Mouse (Mus musculus): Measurements from ENCODE around the gene Gpr84. TPM values are rescaled to one million over a fixed set of nuclear protein-coding genes. Genes with fewer than 3 reads are reported as not detected.

Gene Gpr84
- 0.28 and 0.29 TPM in 2 replicates for polyA plus RNA-seq (2015; fragmentation: Nextera tagmentation; extraction: Ambion mirVana)

DNA sequence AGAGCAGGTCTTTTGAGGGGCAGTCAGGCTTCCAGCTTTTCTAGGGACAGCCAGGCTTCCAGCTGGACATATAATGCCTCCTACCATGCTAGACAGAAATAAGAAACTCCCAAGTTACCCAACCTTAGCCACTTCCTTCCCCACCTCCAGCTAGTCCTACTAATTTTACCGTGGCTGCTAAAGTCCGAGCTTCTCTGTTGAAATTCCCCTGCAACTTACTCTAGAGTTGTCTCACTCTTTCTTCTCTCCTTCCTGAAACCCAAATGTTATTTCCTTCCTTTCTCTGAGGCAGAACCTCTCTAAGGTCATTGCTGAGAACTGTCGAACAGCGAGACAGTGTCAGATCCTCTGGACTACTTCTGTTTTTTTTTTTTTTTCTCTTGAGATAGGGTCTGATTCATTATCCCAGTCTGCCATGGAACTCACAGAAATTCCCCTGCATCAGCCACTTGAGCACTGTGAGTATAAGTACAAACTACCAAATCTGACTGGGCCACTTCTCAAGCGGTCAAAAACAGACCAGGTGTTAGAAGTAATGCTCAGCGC, at the start of gene Gpr84:
TSS of gene Gpr84 (minus strand) at position 248 of the 546 bp plus-strand sequence.
- Histone ChIP-seq H3K27ac (no peak within 1 kb of the TSS), H3K4me1 (replicated peaks) (peaks cover 61% of the 10 kb centered on the region)

DNA sequence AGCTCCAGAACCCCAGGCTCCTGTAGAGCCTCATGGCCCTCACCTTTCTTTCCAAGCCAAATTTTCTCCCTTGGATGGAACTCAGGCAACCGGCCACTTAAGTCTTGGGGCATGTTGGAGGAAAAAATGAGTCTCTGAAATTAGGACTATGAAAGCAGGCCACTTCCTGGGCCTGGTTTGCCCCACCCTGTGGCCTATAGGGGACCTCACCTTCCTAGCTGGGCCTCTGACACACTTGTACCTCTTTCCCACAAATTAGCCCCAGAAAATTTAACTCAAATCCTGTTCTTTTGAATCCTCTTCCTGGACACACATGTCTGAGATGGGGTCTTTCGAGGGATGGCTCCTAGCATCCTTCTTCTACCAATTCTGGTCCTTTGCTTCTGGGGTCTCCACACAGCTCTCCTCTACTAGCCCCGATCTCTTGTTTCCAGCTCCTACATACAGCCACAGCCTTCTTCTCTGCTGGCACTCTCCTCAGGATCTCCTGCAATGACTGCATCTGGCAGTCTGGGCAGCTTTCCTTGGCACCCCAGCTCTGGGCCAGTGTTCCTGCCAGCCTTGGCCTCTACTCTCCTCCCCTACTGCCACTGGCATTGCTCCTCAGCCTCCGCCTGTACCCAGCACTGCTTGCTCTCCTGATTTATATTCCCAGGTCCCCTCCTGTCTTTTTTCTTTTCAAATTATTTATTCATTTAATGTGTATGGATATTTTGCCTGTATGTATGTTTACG, 49.6 kb upstream of the Gpr84 start:
- Histone ChIP-seq H3K27me3 (no peaks in the 10 kb centered on the region), H3K9ac (0 out of 2 replicates have a peak overlapping the region, but pooled peaks have one; percentile 11), H3K4me1 (replicated peaks) (peaks cover 68% of the 10 kb centered on the region), H3K36me3 (peaks cover 35% of the 10 kb centered on the region), H3K9me3 (replicated peaks) (no peaks in the 10 kb centered on the region), H3K4me2 (no peak overlapping the region), H3K4me3 (replicated peaks) (no peak overlapping the region), H3K27ac (no peak overlapping the region)
- no peak for DNase-seq
- ATAC-seq (ENCODE audit: low read depth), result no peak
- 78% methylated on average over 5 of the region's 5 CpGs for WGBS (ENCODE audit: insufficient replicate concordance)

More for the DNA sequence above, at the start of gene Gpr84:
- ATAC-seq (ENCODE audit: low read depth) (no peak), DNase-seq (no peak)
- WGBS (ENCODE audit: insufficient replicate concordance), result 16% methylated on average over 6 of the region's 6 CpGs
- H3K9ac ChIP-seq, result no peak within 1 kb of the TSS
- peak within 1 kb of the TSS; percentile 45; the same call in 1 of the 2 replicates for H3K4me2 ChIP-seq
- no peaks in the 10 kb centered on the region for H3K9me3 ChIP-seq (replicated peaks)
- H3K36me3 ChIP-seq, result peaks cover 7% of the 10 kb centered on the region; the same call in 1 of the 2 replicates
- H3K27me3 ChIP-seq, result peaks cover 32% of the 10 kb centered on the region
- H3K4me3 ChIP-seq (replicated peaks), result no peak within 1 kb of the TSS

DNA sequence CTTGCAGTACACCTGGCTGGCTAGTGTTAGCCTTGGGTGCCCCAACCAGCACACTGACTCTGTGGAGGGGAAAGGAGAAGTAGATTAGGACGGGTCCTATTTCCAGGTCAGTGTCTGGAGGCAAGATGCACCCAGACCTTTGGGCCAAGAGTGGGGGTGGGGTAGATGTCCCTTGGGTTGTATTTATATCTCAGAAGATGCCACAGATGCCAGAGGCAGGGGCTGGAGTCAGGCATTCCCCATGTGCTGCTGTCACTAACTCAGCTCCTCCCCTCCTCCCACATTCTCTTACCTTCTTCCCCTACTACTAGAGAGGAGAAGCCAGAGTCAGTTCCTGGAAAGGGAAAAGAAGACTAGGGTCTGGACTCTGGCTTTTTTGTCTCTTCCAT, 48.7 kb upstream of the Gpr84 start:
- DNase-seq, result no peak
- Histone ChIP-seq H3K36me3 (peaks cover 44% of the 10 kb centered on the region), H3K27me3 (no peaks in the 10 kb centered on the region), H3K9me3 (replicated peaks) (no peaks in the 10 kb centered on the region), H3K4me2 (no peak overlapping the region), H3K4me3 (replicated peaks) (no peak overlapping the region), H3K27ac (no peak overlapping the region; the same call in 1 of the 2 replicates), H3K4me1 (replicated peaks) (peaks cover 62% of the 10 kb centered on the region), H3K9ac (no peak overlapping the region)
- ATAC-seq (ENCODE audit: low read depth), result no peak
- 27% methylated on average over 1 of the region's 1 CpGs for WGBS (ENCODE audit: insufficient replicate concordance)

DNA sequence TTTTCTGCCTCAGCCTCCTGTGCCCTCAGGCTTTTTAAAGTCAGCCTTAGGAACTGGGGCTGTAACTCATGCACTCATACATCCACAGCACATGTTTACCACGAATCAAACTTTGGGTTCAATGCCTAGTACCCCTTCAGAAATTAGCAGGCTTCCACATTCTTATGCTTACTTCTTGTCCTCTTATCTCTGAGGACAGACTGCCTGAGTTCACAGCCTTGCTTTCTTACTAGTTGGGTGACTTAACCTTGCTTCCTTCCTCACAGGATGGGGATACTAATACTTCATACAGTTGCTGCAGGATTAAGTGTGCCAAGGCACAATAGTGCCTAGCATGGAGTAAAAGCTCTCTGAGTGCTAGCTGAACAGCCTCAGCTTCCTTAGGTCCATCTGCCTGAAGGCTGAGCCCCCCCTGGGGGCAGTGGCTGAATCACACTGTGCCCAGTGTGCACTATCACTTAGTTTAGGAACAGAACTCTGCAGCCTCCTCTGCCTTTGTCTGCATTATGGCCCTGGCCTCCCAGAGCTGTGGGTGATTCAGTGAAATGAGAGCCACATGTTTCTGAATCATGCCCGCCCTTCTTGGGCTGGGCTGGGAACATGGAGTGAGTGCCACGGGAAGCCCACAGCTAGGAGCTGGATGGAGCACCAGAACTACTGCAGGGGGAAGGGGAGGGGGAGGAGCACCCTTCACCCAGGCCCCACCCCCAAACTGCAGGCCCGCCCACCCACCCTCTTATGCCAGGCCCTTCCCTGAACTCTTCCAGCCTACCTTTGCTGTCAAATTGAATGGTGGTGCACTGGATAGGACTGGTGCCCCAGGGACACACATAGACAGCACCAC, 48.1 kb upstream of the Gpr84 start:
- H3K36me3 ChIP-seq, result peaks cover 50% of the 10 kb centered on the region
- no peaks in the 10 kb centered on the region for H3K27me3 ChIP-seq
- H3K4me2 ChIP-seq, result no peak overlapping the region
- no peaks in the 10 kb centered on the region for H3K9me3 ChIP-seq (replicated peaks)
- 24% methylated on average over 4 of the region's 4 CpGs for WGBS (ENCODE audit: insufficient replicate concordance)
- no peak overlapping the region for H3K4me3 ChIP-seq (replicated peaks)
- no peak overlapping the region for H3K9ac ChIP-seq
- H3K4me1 ChIP-seq (replicated peaks), result peaks cover 56% of the 10 kb centered on the region
- ATAC-seq (ENCODE audit: low read depth) (0 out of 2 replicates have a peak, but pooled peaks have one; percentile 6), DNase-seq (no peak)
- peak overlapping the region; percentile 41; the same call in 1 of the 2 replicates for H3K27ac ChIP-seq

DNA sequence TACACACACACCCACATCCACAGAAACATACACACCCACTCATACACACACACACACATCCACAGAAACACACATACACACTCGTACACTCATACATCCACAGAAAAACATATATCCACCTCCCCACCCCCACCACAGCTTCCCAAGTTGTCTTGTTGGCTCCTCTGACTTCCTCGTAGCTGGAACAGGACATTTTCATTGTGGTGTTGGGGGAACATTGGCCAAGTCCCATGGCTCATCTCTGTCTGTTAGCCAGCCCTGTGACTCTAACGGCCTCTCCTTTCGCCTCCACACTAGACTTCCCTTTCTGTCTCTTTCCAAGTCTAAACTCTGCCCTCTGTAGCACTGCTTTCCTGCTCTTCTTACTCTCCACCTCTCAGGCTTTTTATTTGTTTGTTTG, 47.4 kb upstream of the Gpr84 start:
- peak overlapping the region; percentile 41; the same call in 1 of the 2 replicates for H3K27ac ChIP-seq
- DNase-seq (no peak), ATAC-seq (ENCODE audit: low read depth) (no peak)
- no peak overlapping the region for H3K9ac ChIP-seq
- no peak overlapping the region for H3K4me2 ChIP-seq
- H3K36me3 ChIP-seq, result peaks cover 54% of the 10 kb centered on the region
- H3K27me3 ChIP-seq, result no peaks in the 10 kb centered on the region
- H3K4me1 ChIP-seq (replicated peaks), result peaks cover 49% of the 10 kb centered on the region
- H3K4me3 ChIP-seq (replicated peaks), result no peak overlapping the region
- WGBS (ENCODE audit: insufficient replicate concordance), result 61% methylated on average over 4 of the region's 4 CpGs
- no peaks in the 10 kb centered on the region for H3K9me3 ChIP-seq (replicated peaks)

DNA sequence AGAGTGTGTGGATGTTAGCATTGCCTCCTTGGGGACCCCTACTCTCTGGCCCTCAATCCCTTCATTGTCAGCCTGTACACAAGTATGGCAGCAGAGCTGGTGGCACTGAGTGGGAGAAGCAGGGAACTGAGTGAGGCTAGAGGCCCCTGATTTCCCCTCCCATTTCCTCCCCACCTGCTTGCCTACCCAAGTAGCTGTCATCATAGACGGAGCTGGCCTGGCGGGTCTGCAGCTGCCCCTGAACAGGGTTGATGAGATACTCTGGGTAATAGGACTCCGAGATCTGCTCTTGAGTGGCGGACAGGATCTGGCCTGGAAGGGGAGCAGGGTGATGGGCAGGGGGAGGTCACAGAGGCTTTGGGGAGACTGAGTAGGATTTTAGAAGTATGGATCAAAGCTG, 45.7 kb upstream of the Gpr84 start:
- 73% methylated on average over 4 of the region's 4 CpGs for WGBS (ENCODE audit: insufficient replicate concordance)
- peaks cover 34% of the 10 kb centered on the region for H3K4me1 ChIP-seq (replicated peaks)
- DNase-seq, result no peak
- H3K4me3 ChIP-seq (replicated peaks), result no peak overlapping the region
- H3K27ac ChIP-seq, result no peak overlapping the region
- no peak for ATAC-seq (ENCODE audit: low read depth)
- no peak overlapping the region for H3K4me2 ChIP-seq
- no peaks in the 10 kb centered on the region for H3K9me3 ChIP-seq (replicated peaks)
- peaks cover 68% of the 10 kb centered on the region for H3K36me3 ChIP-seq
- H3K9ac ChIP-seq, result no peak overlapping the region; the same call in 1 of the 2 replicates
- H3K27me3 ChIP-seq, result no peaks in the 10 kb centered on the region

DNA sequence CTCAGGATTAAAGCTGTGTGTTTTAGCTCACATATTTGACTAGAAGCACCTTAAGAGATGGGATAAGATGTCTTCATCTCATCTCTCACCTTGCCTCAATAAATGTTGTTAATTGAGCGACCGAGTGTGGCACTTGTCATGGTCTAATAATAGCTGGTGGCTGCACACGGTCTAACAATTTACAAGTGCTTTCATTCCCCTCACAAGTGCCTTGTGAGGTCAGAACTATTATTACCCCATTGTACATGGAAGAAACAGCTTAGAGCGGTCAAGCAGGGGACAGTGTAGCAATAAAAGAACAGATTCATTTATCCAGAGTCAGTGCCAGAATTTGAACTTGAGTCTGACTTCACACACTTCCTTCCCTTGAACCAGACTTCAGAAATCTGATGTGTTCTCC, 45.0 kb upstream of the Gpr84 start:
- H3K4me1 ChIP-seq (replicated peaks), result peaks cover 31% of the 10 kb centered on the region
- no peaks in the 10 kb centered on the region for H3K9me3 ChIP-seq (replicated peaks)
- H3K4me2 ChIP-seq, result no peak overlapping the region
- ATAC-seq (ENCODE audit: low read depth) (no peak), DNase-seq (no peak)
- 71% methylated on average over 4 of the region's 4 CpGs for WGBS (ENCODE audit: insufficient replicate concordance)
- H3K36me3 ChIP-seq, result peaks cover 75% of the 10 kb centered on the region
- H3K27me3 ChIP-seq, result no peaks in the 10 kb centered on the region
- no peak overlapping the region for H3K4me3 ChIP-seq (replicated peaks)
- H3K27ac ChIP-seq, result no peak overlapping the region
- H3K9ac ChIP-seq, result no peak overlapping the region

DNA sequence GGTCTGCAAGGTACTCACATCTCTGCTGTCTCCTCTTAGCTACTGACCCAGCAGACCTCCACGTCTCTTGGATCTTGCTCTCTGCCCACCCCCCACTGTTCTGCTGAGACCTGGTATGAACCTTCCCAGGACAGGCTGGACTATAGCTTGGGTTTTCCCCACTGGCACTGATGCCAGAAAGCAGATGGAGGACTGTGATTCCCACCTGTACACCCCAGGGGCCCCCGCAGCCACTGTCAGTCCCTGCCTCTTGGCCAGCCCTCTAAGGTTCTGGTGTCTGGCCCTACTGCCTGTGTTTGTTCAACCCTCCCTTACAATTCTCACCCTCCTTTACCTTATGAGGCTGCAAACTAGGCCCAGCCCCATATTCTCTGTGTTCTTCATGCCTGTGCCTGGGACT, 44.3 kb upstream of the Gpr84 start:
- 75% methylated on average over 2 of the region's 2 CpGs for WGBS (ENCODE audit: insufficient replicate concordance)
- H3K4me2 ChIP-seq, result no peak overlapping the region
- no peak overlapping the region for H3K4me3 ChIP-seq (replicated peaks)
- no peak for ATAC-seq (ENCODE audit: low read depth)
- no peak for DNase-seq
- H3K36me3 ChIP-seq, result peaks cover 82% of the 10 kb centered on the region
- peaks cover 24% of the 10 kb centered on the region for H3K4me1 ChIP-seq (replicated peaks)
- no peaks in the 10 kb centered on the region for H3K9me3 ChIP-seq (replicated peaks)
- no peak overlapping the region for H3K27ac ChIP-seq
- H3K27me3 ChIP-seq, result no peaks in the 10 kb centered on the region
- no peak overlapping the region for H3K9ac ChIP-seq

DNA sequence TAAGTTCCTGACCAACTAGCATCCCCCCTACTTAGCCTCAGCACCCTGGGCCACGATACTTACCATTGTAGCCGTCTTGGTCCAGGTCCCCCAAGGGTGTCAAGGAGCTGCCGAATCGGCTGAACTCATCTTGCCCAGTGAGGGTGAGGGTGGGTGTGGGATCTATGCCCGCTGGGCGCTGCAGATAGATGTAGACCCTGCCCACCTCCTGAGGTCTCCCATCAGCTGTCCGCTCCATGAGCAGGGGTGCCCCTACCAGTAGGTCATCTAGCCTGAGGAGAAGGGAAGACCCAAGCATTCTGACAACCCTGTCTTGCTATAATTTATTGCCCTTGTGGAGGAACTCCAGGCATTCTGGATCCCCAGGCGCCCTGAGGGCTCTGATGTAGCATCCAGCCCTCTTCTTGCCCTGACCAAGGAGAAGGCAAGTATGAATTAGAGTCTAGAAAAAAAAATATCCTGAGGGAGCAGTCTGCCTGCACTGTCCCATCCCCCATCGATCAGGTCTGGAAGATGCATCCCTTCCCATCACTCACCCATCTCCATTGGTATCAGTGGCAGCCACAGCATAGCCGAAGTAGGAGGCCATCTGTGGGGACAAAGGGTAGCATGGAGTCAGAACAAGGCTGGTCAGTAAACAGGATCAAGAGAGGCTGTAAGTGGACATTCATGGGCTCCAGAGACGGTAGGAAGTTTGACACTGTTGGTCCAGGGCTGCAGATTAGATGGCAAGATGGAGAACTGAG, 43.3 kb upstream of the Gpr84 start:
- Histone ChIP-seq H3K9me3 (replicated peaks) (no peaks in the 10 kb centered on the region), H3K4me3 (replicated peaks) (no peak overlapping the region), H3K27ac (no peak overlapping the region), H3K36me3 (peaks cover 93% of the 10 kb centered on the region), H3K27me3 (no peaks in the 10 kb centered on the region), H3K4me1 (replicated peaks) (peaks cover 14% of the 10 kb centered on the region), H3K9ac (no peak overlapping the region), H3K4me2 (no peak overlapping the region)
- DNase-seq (no peak), ATAC-seq (ENCODE audit: low read depth) (no peak)
- 78% methylated on average over 11 of the region's 11 CpGs for WGBS (ENCODE audit: insufficient replicate concordance)

DNA sequence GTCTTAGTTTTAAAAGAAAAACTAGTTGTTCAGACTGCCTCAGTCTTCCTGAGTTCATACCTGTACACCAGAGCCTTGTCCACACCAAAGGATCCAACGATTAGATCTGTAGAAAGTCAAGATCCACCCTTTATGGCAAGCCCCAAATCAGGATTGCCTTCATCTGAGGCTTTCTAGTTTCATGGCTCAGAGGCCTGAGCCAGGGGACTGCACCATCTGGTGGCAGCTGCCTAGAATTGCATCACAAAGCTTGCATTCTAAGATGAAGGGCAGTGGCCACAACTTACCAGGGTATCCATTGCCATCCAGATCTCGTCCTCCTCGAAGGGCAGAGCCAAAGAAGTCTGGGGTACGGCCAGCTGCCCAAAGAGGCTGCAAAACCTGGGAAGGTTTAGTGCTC, 42.4 kb upstream of the Gpr84 start:
- Histone ChIP-seq H3K9ac (no peak overlapping the region), H3K9me3 (replicated peaks) (no peaks in the 10 kb centered on the region), H3K4me3 (replicated peaks) (no peak overlapping the region), H3K27ac (no peak overlapping the region), H3K4me1 (replicated peaks) (peaks cover 5% of the 10 kb centered on the region), H3K4me2 (no peak overlapping the region), H3K36me3 (peaks cover 92% of the 10 kb centered on the region), H3K27me3 (no peaks in the 10 kb centered on the region)
- DNase-seq (no peak), ATAC-seq (ENCODE audit: low read depth) (no peak)
- WGBS (ENCODE audit: insufficient replicate concordance), result 33% methylated on average over 4 of the region's 4 CpGs

DNA sequence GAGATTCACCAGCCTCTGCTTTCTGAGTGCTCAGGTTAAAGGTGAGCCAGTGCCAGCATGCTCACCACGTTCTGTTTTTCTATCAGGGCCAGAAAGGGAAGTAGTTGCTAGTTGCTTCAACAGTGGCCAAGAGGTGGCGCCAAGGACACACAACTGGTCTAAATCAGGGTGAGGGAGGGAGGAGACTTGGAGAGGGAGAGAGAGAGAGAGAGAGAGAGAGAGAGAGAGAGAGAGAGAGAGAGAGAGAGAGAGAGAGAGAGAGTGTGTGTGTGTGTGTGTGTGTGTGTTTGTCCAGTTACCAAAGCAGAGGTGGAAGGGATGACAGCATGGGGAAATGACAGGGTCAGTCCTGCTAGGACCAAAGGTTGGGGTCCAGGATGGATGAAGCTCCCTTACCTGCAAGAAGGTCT, 36.9 kb upstream of the Gpr84 start:
- WGBS (ENCODE audit: insufficient replicate concordance), result 6% methylated on average over 2 of the region's 2 CpGs
- Histone ChIP-seq H3K4me1 (replicated peaks) (peaks cover 5% of the 10 kb centered on the region), H3K36me3 (peaks cover 74% of the 10 kb centered on the region), H3K27ac (no peak overlapping the region), H3K27me3 (peaks cover under 1% of the 10 kb centered on the region; the same call in 1 of the 2 replicates), H3K9me3 (replicated peaks) (no peaks in the 10 kb centered on the region), H3K4me3 (replicated peaks) (no peak overlapping the region), H3K4me2 (no peak overlapping the region), H3K9ac (no peak overlapping the region)
- ATAC-seq (ENCODE audit: low read depth) (no peak), DNase-seq (peak; percentile 31)

Data from liver, embryonic 13.5 days (tissue).